ENCODE assay signal across 8 mouse cellular contexts in genomic region chr10:89443115-89443622, GRCm38 (mm10). TPM values are rescaled to one million over a fixed set of nuclear protein-coding genes. Genes with fewer than 3 reads are reported as not detected.
DNase-seq lines count a peak whose midpoint lies in the region; ATAC-seq and TF ChIP-seq lines count a peak whose summit lies in the region.

No protein-coding gene starts in this region.

- peaks cover 15% of the 10 kb centered on the region for H3K27me3 ChIP-seq in E14TG2a.4 (ENCODE audit: insufficient read depth, low read length)
- H3K27me3 ChIP-seq in hindbrain, embryonic 14.5 days (ENCODE audit: control insufficient read depth, insufficient read depth, low read length) = peaks cover 35% of the 10 kb centered on the region
- no peaks in the 10 kb centered on the region for H3K27me3 ChIP-seq in lung, embryonic 16.5 days (ENCODE audit: control insufficient read depth, insufficient read depth, low read depth, low read length)

- peak overlapping the region; percentile 80 for H3K4me3 ChIP-seq in gastrocnemius, adult 2 months
- peak overlapping the region; percentile 88 for H3K4me3 ChIP-seq in E14TG2a.4 (replicated peaks; ENCODE audit: low read length)
- H3K4me3 ChIP-seq in hindbrain, embryonic 14.5 days (replicated peaks; ENCODE audit: low read length) = peak overlapping the region; percentile 65
- peak overlapping the region; percentile 87 for H3K4me3 ChIP-seq in lung, embryonic 16.5 days (ENCODE audit: low read length)
- H3K4me3 ChIP-seq in olfactory bulb, adult 2 months (ENCODE audit: insufficient read depth, low read depth, low read length) = peak overlapping the region; percentile 62

- intact Hi-C loops in gastrocnemius, adult 2 months (cut with DNase I) = no loop called here

- H3K4me2 ChIP-seq in hindbrain, embryonic 14.5 days (replicated peaks) = peak overlapping the region; percentile 94
- H3K4me2 ChIP-seq in lung, embryonic 16.5 days (ENCODE audit: low read depth, low read length) = peak overlapping the region; percentile 75

- DNase-seq in gastrocnemius, adult 2 months = no peak
- no peak for DNase-seq in gastrocnemius, postnatal 10 days
- no peak for DNase-seq in hindbrain, embryonic 14.5 days (ENCODE audit: low spot score)
- no peak for DNase-seq in cerebellum, postnatal 10 days

- peaks cover 5% of the 10 kb centered on the region; the same call in 1 of the 2 replicates for H3K9me3 ChIP-seq in E14TG2a.4 (ENCODE audit: low read length)
- no peaks in the 10 kb centered on the region for H3K9me3 ChIP-seq in hindbrain, embryonic 14.5 days (ENCODE audit: control insufficient read depth, low read length)
- H3K9me3 ChIP-seq in lung, embryonic 16.5 days (ENCODE audit: control insufficient read depth, low read length) = no peaks in the 10 kb centered on the region

- no peak for TF ChIP-seq POLR2A in olfactory bulb, adult 2 months (IDR thresholded peaks at IDR 0.05; ENCODE audit: insufficient read depth, low read depth, low read length)

- peaks cover 17% of the 10 kb centered on the region for H3K36me3 ChIP-seq in E14TG2a.4 (ENCODE audit: insufficient read depth, low read length)
- H3K36me3 ChIP-seq in hindbrain, embryonic 14.5 days (replicated peaks; ENCODE audit: control insufficient read depth, insufficient read depth) = no peaks in the 10 kb centered on the region
- no peaks in the 10 kb centered on the region for H3K36me3 ChIP-seq in lung, embryonic 16.5 days (ENCODE audit: control insufficient read depth, insufficient read depth, low read length)

- peaks cover 31% of the 10 kb centered on the region for H3K4me1 ChIP-seq in E14TG2a.4 (replicated peaks; ENCODE audit: low read depth, low read length)
- H3K4me1 ChIP-seq in hindbrain, embryonic 14.5 days (replicated peaks; ENCODE audit: control insufficient read depth, insufficient read depth, low read length) = no peaks in the 10 kb centered on the region
- peaks cover 6% of the 10 kb centered on the region for H3K4me1 ChIP-seq in lung, embryonic 16.5 days (replicated peaks; ENCODE audit: control insufficient read depth, insufficient read depth, low read length)
- H3K4me1 ChIP-seq in olfactory bulb, adult 2 months (ENCODE audit: control insufficient read depth, insufficient read depth, low read length) = 0 out of 2 replicates have a peak, but pooled peaks cover 3% of the 10 kb centered on the region

- peak overlapping the region; percentile 59 for H3K9ac ChIP-seq in hindbrain, embryonic 14.5 days
- H3K9ac ChIP-seq in lung, embryonic 16.5 days (ENCODE audit: low read length) = peak overlapping the region; percentile 81

- peak; percentile 36; the same call in 1 of the 2 replicates for ATAC-seq in erythroid progenitor cell, adult 5-6 weeks (replicated peaks; ENCODE audit: low FRiP score, poor library complexity, severe bottlenecking)
- ATAC-seq in hindbrain, embryonic 14.5 days (ENCODE audit: low FRiP score) = peak; percentile 25
- peak; percentile 35 for ATAC-seq in lung, embryonic 16.5 days (ENCODE audit: low read depth)

- TF ChIP-seq CTCF in gastrocnemius, adult 2 months (IDR thresholded peaks at IDR 0.05) = no peak
- TF ChIP-seq CTCF in E14TG2a.4 (conservative IDR thresholded peaks at IDR 0.05; ENCODE audit: low read length) = no peak
- no peak for TF ChIP-seq CTCF in olfactory bulb, adult 2 months (IDR thresholded peaks at IDR 0.05; ENCODE audit: insufficient read depth, low read depth, low read length)

- under 1% methylated on average over 17 of the region's 17 CpGs for WGBS in hindbrain, embryonic 14.5 days
- WGBS in lung, embryonic 16.5 days = under 1% methylated on average over 17 of the region's 17 CpGs
- WGBS in olfactory bulb, adult 2 months = 1% methylated on average over 17 of the region's 17 CpGs

- peak overlapping the region; percentile 71 for H3K27ac ChIP-seq in gastrocnemius, adult 2 months
- no peak overlapping the region for H3K27ac ChIP-seq in hindbrain, embryonic 14.5 days
- peak overlapping the region; percentile 82 for H3K27ac ChIP-seq in lung, embryonic 16.5 days (ENCODE audit: low read length)
- H3K27ac ChIP-seq in olfactory bulb, adult 2 months (ENCODE audit: insufficient read depth, low read depth, low read length) = no peak overlapping the region

RNA-seq across cellular contexts. Expression of gene Gas2l3, which starts 0.6 kb away (rescaled TPM):
- under 1 TPM; 0.89 to 0.95 TPM for total RNA-seq in gastrocnemius, adult 2 months (2021)
- total RNA-seq in gastrocnemius, postnatal 10 days (2021) = 10 to 100 TPM in 1 of 2 experiments, 1 to 10 TPM in 1; 10.0 to 13.8 TPM
- total RNA-seq in erythroid progenitor cell, adult 5-6 weeks (2015; ENCODE audit: low replicate concordance) = 51.2 and 53.2 TPM in 2 replicates
- total RNA-seq in erythroid progenitor cell, adult 5-6 weeks (2017; ENCODE audit: low replicate concordance) = 63.8 and 110 TPM in 2 replicates
- 5.8 and 6.3 TPM in 2 replicates for polyA plus RNA-seq in hindbrain, embryonic 14.5 days (2014; fragmentation: Nextera tagmentation; extraction: Ambion mirVana)
- polyA plus RNA-seq in lung, embryonic 16.5 days (2015; fragmentation: Nextera tagmentation; extraction: Ambion mirVana) = 20.3 and 24.1 TPM in 2 replicates
- polyA plus RNA-seq in olfactory bulb, adult 2 months (2012; ENCODE audit: insufficient read depth, insufficient read length, low replicate concordance, missing spikeins) = not detected in 2 replicates

Comparison
In these comparisons a context has a peak if more than half of its experiments do, and no peak if none do; other contexts are left out.
1. RNA of gene Gas2l3, which starts 0.6 kb away (total RNA-seq): 51.2 to 110 TPM in erythroid progenitor cell, adult 5-6 weeks and 10.0 to 13.8 TPM in gastrocnemius, postnatal 10 days; 0.89 to 0.95 TPM in gastrocnemius, adult 2 months; every median in the first group is over 4 times any median in the second.
2. H3K27ac ChIP-seq: peak in gastrocnemius, adult 2 months (single experiment) and lung, embryonic 16.5 days (single experiment); none in hindbrain, embryonic 14.5 days (single experiment) and olfactory bulb, adult 2 months (single experiment).
3. Peak in every context shown above with its lines, with median percentiles within 50 percentile points of each other: H3K4me3 ChIP-seq and ATAC-seq.